Mouse (Mus musculus) thymus, adult 2 months (tissue): ENCODE data around the gene Arhgap6. TPM values are rescaled to one million over a fixed set of nuclear protein-coding genes. Genes with fewer than 3 reads are reported as not detected.

ENCODE experiments used
- DNase-seq: peaks from one replicate; pipeline ENCODE4 v3.0.0; 2021
- H3K27ac ChIP-seq: fragments of 200-500 bp; 2 replicates; pipeline ENCODE4 v1.5.1; 2012; ENCODE audit warnings: low read length, control low read depth; ENCODE audit not compliant: control insufficient read depth, insufficient read depth
- H3K27me3 ChIP-seq: fragments of 200-500 bp; 2 replicates; pipeline ENCODE4 v1.6.1; 2012; ENCODE audit warnings: mild to moderate bottlenecking, low read length, moderate library complexity, mixed read lengths; ENCODE audit not compliant: control insufficient read depth, insufficient read depth
- H3K36me3 ChIP-seq: fragments of 200-500 bp; 2 replicates; pipeline ENCODE4 v1.6.1; 2012; ENCODE audit warnings: mild to moderate bottlenecking, low read length, moderate library complexity; ENCODE audit not compliant: control insufficient read depth, insufficient read depth
- H3K4me1 ChIP-seq: fragments of 200-500 bp; replicated peaks from 2 replicates; pipeline ENCODE4 v1.6.1; 2012; ENCODE audit warnings: low read length; ENCODE audit not compliant: control insufficient read depth, insufficient read depth
- H3K4me3 ChIP-seq: fragments of 200-500 bp; 2 replicates; pipeline ENCODE4 v1.5.1; 2012; ENCODE audit warnings: mild to moderate bottlenecking, low read length, control low read depth, moderate library complexity; ENCODE audit not compliant: control insufficient read depth, insufficient read depth
- CTCF ChIP-seq: fragments of 200-500 bp; IDR thresholded peaks from 2 replicates; pipeline ENCODE4 v1.5.1; 2012; ENCODE audit warnings: mild to moderate bottlenecking, control low read depth, low read length, moderate library complexity, borderline replicate concordance; ENCODE audit not compliant: control insufficient read depth, poor library complexity, insufficient read depth; ENCODE audit errors: extremely low read depth
- POLR2A ChIP-seq: fragments of 200-500 bp; IDR thresholded peaks from 2 replicates; pipeline ENCODE4 v1.6.1; 2012; ENCODE audit warnings: mild to moderate bottlenecking, low read length, control low read depth, moderate library complexity; ENCODE audit not compliant: control insufficient read depth, poor library complexity, insufficient read depth; ENCODE audit errors: extremely low read depth
- WGBS: fragments of 180-500 bp; shearing (Covaris S2); methylation state at CpG from one replicate; pipeline ENCODE4 v1.1.7; 2018; 5-methylcytosine and 5-hydroxymethylcytosine counted together
- polyA plus RNA-seq: library from polyadenylated mRNA; depleted of rRNA; stranded (reverse); fragments of >200 nt; gene quantifications from 2 replicates; pipeline ENCODE4 v1.2.3, GENCODE M21; 2012

The Arhgap6 gene
- polyA plus RNA-seq, 1 experiment, result 0.46 TPM

DNA sequence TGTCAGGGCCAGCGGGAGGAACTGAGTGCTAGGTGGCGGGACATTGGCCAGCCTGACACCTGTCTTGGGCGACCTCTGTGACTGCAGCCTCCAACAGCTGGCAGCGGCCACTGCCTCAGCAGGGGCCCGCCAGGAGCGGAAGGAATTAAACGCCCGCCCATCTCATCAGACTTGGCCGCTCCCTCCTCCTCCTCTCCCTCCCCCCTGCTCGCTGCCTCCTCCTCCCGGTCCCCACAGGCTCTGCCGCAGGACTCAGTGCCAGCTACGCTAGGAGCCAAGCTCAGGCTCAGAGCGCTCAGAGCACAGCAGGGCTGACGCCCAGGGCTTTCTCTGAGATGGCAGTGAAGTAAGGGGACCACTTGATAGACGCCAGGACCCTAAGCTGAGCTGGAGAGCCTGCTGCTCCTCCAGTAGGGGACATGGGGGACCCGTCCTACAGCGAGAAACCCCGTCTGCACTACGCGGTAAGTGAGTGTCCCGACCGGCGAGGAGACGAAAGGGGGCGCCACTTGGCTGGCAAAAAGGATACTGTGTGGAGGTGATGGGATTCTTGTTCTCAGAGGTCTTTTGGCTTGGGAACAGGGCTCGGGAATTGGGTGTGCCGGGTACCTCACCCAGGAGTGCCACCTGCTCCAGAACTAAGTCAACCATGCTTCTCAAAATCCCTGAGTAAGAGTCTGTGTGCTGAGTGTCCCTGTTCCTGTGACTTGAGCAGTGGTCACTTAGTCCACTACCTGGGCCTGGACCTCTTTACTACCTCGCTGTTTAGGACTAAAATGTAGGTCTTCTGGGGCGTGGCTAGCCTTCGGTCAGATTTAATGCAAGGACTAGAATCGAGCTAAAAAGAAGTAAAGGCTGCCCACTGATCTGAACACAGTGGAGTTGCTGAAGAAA is 241.8 kb downstream of the Arhgap6 start:
- Histone ChIP-seq H3K27me3 (no peaks in the 10 kb centered on the region), H3K4me3 (peak overlapping the region; percentile 43), H3K4me1 (peaks cover 2% of the 10 kb centered on the region), H3K27ac (no peak overlapping the region), H3K36me3 (no peaks in the 10 kb centered on the region)
- TF ChIP-seq POLR2A (no peak), CTCF (no peak)
- 3% methylated on average over 31 of the region's 32 CpGs for WGBS
- DNase-seq, result peak; percentile 38

DNA sequence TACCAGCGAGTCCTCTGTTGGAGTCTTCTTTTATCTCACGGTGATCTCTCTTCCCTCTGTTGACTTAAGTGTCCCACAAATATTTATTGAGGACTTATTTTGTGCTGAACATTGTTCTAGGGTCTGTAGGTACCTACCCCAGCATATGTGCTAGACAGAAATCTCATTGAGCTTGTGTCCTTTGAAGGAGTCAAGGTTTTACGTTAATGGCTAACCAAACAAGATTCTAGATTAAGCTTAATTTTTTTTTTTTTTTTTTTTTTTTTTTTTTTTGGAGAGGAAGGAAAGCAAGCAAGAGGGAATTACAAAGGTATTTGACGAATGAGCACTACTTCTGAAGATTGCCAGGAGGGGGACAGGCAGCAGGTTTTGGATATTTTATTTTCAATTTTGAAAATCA is 242.5 kb downstream of the Arhgap6 start:
- 16% methylated on average over 4 of the region's 4 CpGs for WGBS
- H3K4me1 ChIP-seq, result peaks cover 2% of the 10 kb centered on the region
- no peak for DNase-seq
- no peaks in the 10 kb centered on the region for H3K36me3 ChIP-seq
- H3K27me3 ChIP-seq, result no peaks in the 10 kb centered on the region
- no peak for TF ChIP-seq CTCF
- TF ChIP-seq POLR2A, result no peak
- no peak overlapping the region for H3K27ac ChIP-seq
- no peak overlapping the region for H3K4me3 ChIP-seq

DNA sequence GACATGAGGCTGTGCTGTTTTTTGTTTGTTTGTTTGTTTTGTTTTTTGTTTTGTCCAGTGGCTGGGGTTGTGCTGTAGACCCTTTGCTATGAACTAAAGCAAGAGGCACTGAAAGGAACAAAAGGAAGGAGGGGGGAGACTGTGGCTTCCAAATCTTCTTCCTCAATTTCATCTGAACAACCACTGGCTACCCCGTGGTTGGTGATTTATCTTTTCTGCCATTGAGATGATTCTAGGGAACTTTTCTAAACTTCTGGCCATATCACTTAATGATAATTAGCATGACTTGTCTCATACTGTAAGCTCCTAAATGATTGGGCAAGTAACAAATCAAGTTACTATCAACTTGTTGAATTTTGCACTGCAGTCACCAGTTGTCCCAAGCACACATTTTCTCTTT is 249.0 kb downstream of the Arhgap6 start:
- H3K36me3 ChIP-seq, result no peaks in the 10 kb centered on the region
- no peaks in the 10 kb centered on the region for H3K27me3 ChIP-seq
- WGBS, result 6% methylated on average over 1 of the region's 1 CpGs
- TF ChIP-seq CTCF (no peak), POLR2A (no peak)
- no peak overlapping the region for H3K27ac ChIP-seq
- H3K4me3 ChIP-seq, result no peak overlapping the region
- H3K4me1 ChIP-seq, result no peaks in the 10 kb centered on the region
- no peak for DNase-seq

DNA sequence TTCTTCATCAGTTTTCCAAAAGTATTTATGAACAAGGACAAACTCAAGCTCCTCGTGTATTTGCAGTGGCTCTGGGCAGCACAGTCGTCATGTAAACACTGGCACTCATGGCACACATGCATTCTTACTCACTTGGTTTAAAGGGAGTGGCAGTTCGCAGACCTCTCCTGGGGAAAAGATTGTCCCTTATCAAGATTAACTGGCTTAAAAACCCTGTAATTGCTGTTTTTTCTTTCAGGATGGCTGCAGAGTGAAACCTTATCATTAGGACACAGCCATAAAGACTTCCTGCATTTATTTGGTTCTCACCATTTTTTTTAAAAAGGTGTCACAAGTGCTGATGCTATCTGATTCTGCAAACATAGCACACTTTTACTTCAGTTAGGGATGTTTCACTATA is 252.7 kb downstream of the Arhgap6 start:
- Histone ChIP-seq H3K4me3 (no peak overlapping the region), H3K36me3 (no peaks in the 10 kb centered on the region), H3K27ac (no peak overlapping the region), H3K27me3 (no peaks in the 10 kb centered on the region), H3K4me1 (no peaks in the 10 kb centered on the region)
- no peak for DNase-seq
- TF ChIP-seq POLR2A (no peak), CTCF (no peak)
- 50% methylated on average over 3 of the region's 3 CpGs for WGBS

DNA sequence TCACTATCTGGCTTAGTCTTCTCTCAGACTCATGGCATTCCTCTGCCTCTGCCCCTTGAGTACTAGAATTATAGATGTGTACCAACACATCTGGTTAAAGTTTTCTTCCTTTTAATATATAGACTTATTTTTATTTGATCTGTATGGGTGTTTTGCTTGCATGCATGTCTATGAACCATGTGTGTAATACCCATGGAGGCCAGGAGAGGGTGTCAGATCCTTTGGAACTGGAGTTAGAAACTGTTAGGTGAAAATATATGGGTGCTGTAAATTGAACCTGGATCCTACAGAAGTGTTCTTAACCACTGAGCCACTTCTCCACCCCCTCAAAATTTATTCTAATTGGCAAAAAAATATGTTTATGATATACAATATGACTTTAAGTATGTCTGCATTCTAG is 254.7 kb downstream of the Arhgap6 start:
- peak; percentile 1 for DNase-seq
- Histone ChIP-seq H3K4me1 (peaks cover 2% of the 10 kb centered on the region; the same call in 1 of the 2 replicates), H3K27me3 (no peaks in the 10 kb centered on the region), H3K27ac (no peak overlapping the region), H3K36me3 (no peaks in the 10 kb centered on the region), H3K4me3 (no peak overlapping the region)
- TF ChIP-seq CTCF (no peak), POLR2A (no peak)

DNA sequence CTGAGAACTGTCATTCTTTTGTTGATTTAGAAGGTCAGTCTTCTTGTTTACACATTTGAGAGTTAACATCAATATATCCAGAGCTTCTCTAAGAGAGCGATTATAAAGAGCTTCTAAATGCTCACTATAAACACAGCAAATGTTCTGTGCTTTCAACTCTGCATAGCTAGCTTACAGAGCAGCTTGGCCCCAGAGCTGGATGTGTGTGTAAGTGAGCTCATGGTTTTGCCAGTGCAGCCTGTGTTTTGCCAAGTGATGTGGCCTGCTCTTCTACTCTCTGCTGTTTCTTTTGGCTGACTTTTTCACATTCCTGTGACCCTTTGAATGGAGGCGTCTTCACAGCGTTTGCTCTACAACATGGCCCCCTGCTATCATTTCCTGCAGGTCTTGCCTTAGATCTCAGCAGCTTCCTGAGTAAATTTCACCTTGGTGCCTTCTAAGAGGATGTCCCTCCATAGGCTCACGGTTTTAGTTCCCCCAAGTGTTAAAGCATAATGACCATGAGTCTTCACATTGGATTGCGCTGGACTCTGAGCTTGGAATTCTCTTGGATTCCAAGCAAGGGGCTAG is 259.1 kb downstream of the Arhgap6 start:
- no peak overlapping the region for H3K27ac ChIP-seq
- H3K27me3 ChIP-seq, result no peaks in the 10 kb centered on the region
- 60% methylated on average over 5 of the region's 5 CpGs for WGBS
- H3K4me1 ChIP-seq, result peaks cover 2% of the 10 kb centered on the region; the same call in 1 of the 2 replicates
- no peaks in the 10 kb centered on the region for H3K36me3 ChIP-seq
- no peak overlapping the region for H3K4me3 ChIP-seq
- no peak for DNase-seq
- TF ChIP-seq POLR2A (no peak), CTCF (no peak)

DNA sequence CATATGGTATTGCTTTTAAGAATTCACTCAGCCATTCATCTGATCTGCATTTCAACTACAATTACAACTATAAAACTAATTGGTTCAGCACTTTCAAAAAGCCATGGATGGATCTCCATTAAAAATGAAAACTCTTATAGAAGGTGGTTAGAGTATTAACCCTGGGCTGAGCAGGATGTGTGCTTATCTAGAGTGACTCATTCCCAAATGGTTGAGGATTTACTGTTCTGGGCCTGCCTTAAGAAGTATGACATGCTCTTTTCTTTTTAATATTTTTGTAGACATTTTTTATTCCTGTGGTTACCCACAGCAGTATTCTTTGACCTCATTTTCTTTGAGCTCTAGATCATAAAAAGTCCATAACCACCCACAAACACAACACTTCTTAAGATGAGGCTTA is 267.7 kb downstream of the Arhgap6 start:
- no peak for DNase-seq
- no peak overlapping the region for H3K27ac ChIP-seq
- no peak overlapping the region for H3K4me3 ChIP-seq
- H3K4me1 ChIP-seq, result no peaks in the 10 kb centered on the region
- no peaks in the 10 kb centered on the region for H3K27me3 ChIP-seq
- H3K36me3 ChIP-seq, result no peaks in the 10 kb centered on the region
- no peak for TF ChIP-seq CTCF
- TF ChIP-seq POLR2A, result no peak
